Mouse (Mus musculus): ENCODE measurements at regions not wholly inside any gene's neighbourhood (a gene's known extent, or its start where the extent isn't known, plus 50 kb on each side); places are given as distances from the start of the nearest gene placed in this dataset.

DNA sequence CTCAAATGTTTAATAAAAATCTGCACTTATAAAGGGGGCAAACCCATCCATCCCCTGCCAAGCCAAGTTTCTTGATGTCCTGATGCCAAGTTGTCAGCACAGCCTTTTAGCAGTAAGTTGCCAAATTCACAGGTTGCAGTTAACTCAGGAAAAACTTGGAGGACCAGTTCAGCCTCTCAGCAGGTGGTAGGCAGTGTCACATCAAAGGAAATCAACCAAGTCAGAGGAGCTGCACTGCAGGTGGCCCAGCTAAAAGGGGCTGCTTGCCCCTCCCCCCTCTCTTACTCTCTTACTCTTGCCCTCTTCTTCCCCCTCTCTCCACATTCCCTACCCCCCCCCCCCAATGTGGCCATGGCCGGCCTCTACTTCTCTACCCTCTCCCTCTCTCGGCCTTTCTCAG is 415.3 kb upstream of the Slc8a1 start:
- TF ChIP-seq HCFC1 (IDR thresholded peaks at IDR 0.05; ENCODE audit: borderline replicate concordance, insufficient read depth, low read length) (no peak), CHD2 (IDR thresholded peaks at IDR 0.05; ENCODE audit: low read depth, low read length) (no peak), ZC3H11A (IDR thresholded peaks at IDR 0.05; ENCODE audit: borderline replicate concordance, low read depth, low read length) (no peak)

All from ES-E14 (cell line).